Mouse (Mus musculus) embryonic facial prominence, embryonic 15.5 days (tissue): ENCODE measurements around the gene Tmem128. TPM values are rescaled to one million over a fixed set of nuclear protein-coding genes. Genes with fewer than 3 reads are reported as not detected.

Source experiments
- ATAC-seq: fragments of 200-750 bp; cut with Nextera tagmentation; 2 replicates; pipeline ENCODE4 v1.8.0; 2017; ENCODE audit warnings: low read depth, moderate TSS enrichment; ENCODE audit not compliant: insufficient number of reproducible peaks, low FRiP score, low TSS enrichment
- H3K27ac ChIP-seq: fragments of 300-500 bp; sonication (generic); replicated peaks from 2 replicates; pipeline ENCODE4 v1.5.1; 2015; ENCODE audit warnings: mild to moderate bottlenecking, inconsistent platforms
- H3K27me3 ChIP-seq: fragments of 300-500 bp; sonication (generic); 2 replicates; pipeline ENCODE4 v1.6.1; 2015; ENCODE audit warnings: inconsistent platforms
- H3K36me3 ChIP-seq: fragments of 300-500 bp; sonication (generic); 2 replicates; pipeline ENCODE4 v1.6.1; 2015; ENCODE audit warnings: mild to moderate bottlenecking, inconsistent platforms
- H3K4me1 ChIP-seq: fragments of 300-500 bp; sonication (generic); 2 replicates; pipeline ENCODE4 v1.6.1; 2015; ENCODE audit warnings: inconsistent platforms
- H3K4me2 ChIP-seq: fragments of 300-500 bp; sonication (generic); replicated peaks from 2 replicates; pipeline ENCODE4 v1.6.1; 2015; ENCODE audit warnings: mild to moderate bottlenecking, inconsistent platforms
- H3K4me3 ChIP-seq: fragments of 300-500 bp; sonication (generic); replicated peaks from 2 replicates; pipeline ENCODE4 v1.5.1; 2015; ENCODE audit warnings: mild to moderate bottlenecking, inconsistent platforms
- H3K9ac ChIP-seq: fragments of 300-500 bp; sonication (generic); 2 replicates; pipeline ENCODE4 v1.6.1; 2015; ENCODE audit warnings: inconsistent platforms
- H3K9me3 ChIP-seq: fragments of 300-500 bp; sonication (generic); replicated peaks from 2 replicates; pipeline ENCODE4 v1.6.1; 2016; ENCODE audit warnings: inconsistent platforms
- WGBS: fragments of 180-500 bp; shearing (Covaris S2); methylation state at CpG from one replicate; pipeline ENCODE4 v1.1.7; 2015; 5-methylcytosine and 5-hydroxymethylcytosine counted together
- polyA plus RNA-seq: library from polyadenylated mRNA; unstranded; fragments of >200 nt; fragmentation: Nextera tagmentation; extraction: Ambion mirVana; gene quantifications from 2 replicates; pipeline ENCODE4 v1.2.1, GENCODE M21; 2015

Tmem128 gene
- polyA plus RNA-seq, 1 experiment from 2014 or later: 67.8 TPM

GRCm38 (mm10) chr5:38255644-38256043 lies 4.3 kb upstream of the Tmem128 start:
- no peaks in the 10 kb centered on the region for H3K9me3 ChIP-seq
- H3K36me3 ChIP-seq: no peaks in the 10 kb centered on the region
- no peak overlapping the region for H3K4me2 ChIP-seq
- H3K4me1 ChIP-seq: peaks cover under 1% of the 10 kb centered on the region; the same call in 1 of the 2 replicates
- ATAC-seq: no peak
- H3K4me3 ChIP-seq: no peak overlapping the region
- no peak overlapping the region for H3K9ac ChIP-seq
- no peaks in the 10 kb centered on the region for H3K27me3 ChIP-seq
- WGBS: 75% methylated on average over 3 of the region's 3 CpGs
- no peak overlapping the region for H3K27ac ChIP-seq

- Histone ChIP-seq H3K9me3 (no peaks in the 10 kb centered on the region), H3K27ac (no peak overlapping the region), H3K4me1 (peaks cover 8% of the 10 kb centered on the region; the same call in 1 of the 2 replicates), H3K9ac (no peak overlapping the region), H3K27me3 (no peaks in the 10 kb centered on the region), H3K36me3 (no peaks in the 10 kb centered on the region), H3K4me3 (no peak overlapping the region), H3K4me2 (no peak overlapping the region)
- WGBS: 89% methylated on average over 1 of the region's 1 CpGs
- no peak for ATAC-seq
Observed at GRCm38 (mm10) chr5:38256551-38256950, 3.4 kb upstream of the Tmem128 start.

- Histone ChIP-seq H3K4me3 (no peak overlapping the region), H3K36me3 (peaks cover 10% of the 10 kb centered on the region), H3K9ac (no peak overlapping the region), H3K4me1 (peaks cover 8% of the 10 kb centered on the region; the same call in 1 of the 2 replicates), H3K4me2 (no peak overlapping the region), H3K9me3 (no peaks in the 10 kb centered on the region), H3K27ac (no peak overlapping the region), H3K27me3 (no peaks in the 10 kb centered on the region)
- 38% methylated on average over 8 of the region's 8 CpGs for WGBS
- ATAC-seq: no peak
Observed at GRCm38 (mm10) chr5:38258034-38258772, 1.8 kb upstream of the Tmem128 start.

GRCm38 (mm10) chr5:38258773-38259146 lies 1.2 kb upstream of the Tmem128 start:
- no peak for ATAC-seq
- WGBS: 78% methylated on average over 5 of the region's 5 CpGs
- Histone ChIP-seq H3K36me3 (peaks cover 15% of the 10 kb centered on the region), H3K9me3 (no peaks in the 10 kb centered on the region), H3K4me2 (no peak overlapping the region), H3K27me3 (no peaks in the 10 kb centered on the region), H3K9ac (no peak overlapping the region), H3K27ac (no peak overlapping the region), H3K4me1 (peaks cover 8% of the 10 kb centered on the region; the same call in 1 of the 2 replicates), H3K4me3 (no peak overlapping the region)

- Histone ChIP-seq H3K9me3 (no peaks in the 10 kb centered on the region), H3K27me3 (no peaks in the 10 kb centered on the region), H3K27ac (peak overlapping the region; percentile 91), H3K4me2 (peak overlapping the region; percentile 60), H3K4me3 (peak overlapping the region; percentile 89), H3K9ac (peak overlapping the region; percentile 78), H3K36me3 (peaks cover 23% of the 10 kb centered on the region), H3K4me1 (peaks cover 8% of the 10 kb centered on the region; the same call in 1 of the 2 replicates)
- 41% methylated on average over 9 of the region's 9 CpGs for WGBS
- no peak for ATAC-seq
Observed at GRCm38 (mm10) chr5:38259455-38260106, 404 bp upstream of the Tmem128 start.

- no peaks in the 10 kb centered on the region for H3K9me3 ChIP-seq
- no peak overlapping the region for H3K4me3 ChIP-seq
- no peak overlapping the region for H3K27ac ChIP-seq
- H3K36me3 ChIP-seq: peaks cover 41% of the 10 kb centered on the region
- H3K4me1 ChIP-seq: peaks cover under 1% of the 10 kb centered on the region; the same call in 1 of the 2 replicates
- H3K27me3 ChIP-seq: peaks cover 22% of the 10 kb centered on the region
- H3K4me2 ChIP-seq: no peak overlapping the region
- H3K9ac ChIP-seq: no peak overlapping the region
- no peak for ATAC-seq
- WGBS: 85% methylated on average over 3 of the region's 3 CpGs
Observed at GRCm38 (mm10) chr5:38270942-38271341, 11.0 kb downstream of the Tmem128 start.

- H3K27ac ChIP-seq: no peak overlapping the region
- WGBS: 86% methylated on average over 4 of the region's 4 CpGs
- ATAC-seq: no peak
- peaks cover 49% of the 10 kb centered on the region for H3K27me3 ChIP-seq
- no peak overlapping the region for H3K9ac ChIP-seq
- peaks cover 23% of the 10 kb centered on the region for H3K36me3 ChIP-seq
- H3K4me2 ChIP-seq: no peak overlapping the region
- peaks cover 20% of the 10 kb centered on the region for H3K4me1 ChIP-seq
- no peak overlapping the region for H3K4me3 ChIP-seq
- H3K9me3 ChIP-seq: no peaks in the 10 kb centered on the region
Observed at GRCm38 (mm10) chr5:38273831-38274230, 13.8 kb downstream of the Tmem128 start.

GRCm38 (mm10) chr5:38275771-38276170 lies 15.8 kb downstream of the Tmem128 start, which contains the start of gene Otop1:
Gene Otop1, plus strand, starts transcription at chr5:38275972.
- Histone ChIP-seq H3K9ac (no peak within 1 kb of the TSS), H3K9me3 (no peaks in the 10 kb centered on the region), H3K27me3 (peaks cover 65% of the 10 kb centered on the region), H3K4me1 (peaks cover 20% of the 10 kb centered on the region), H3K36me3 (0 out of 2 replicates have a peak, but pooled peaks cover 9% of the 10 kb centered on the region), H3K27ac (no peak within 1 kb of the TSS), H3K4me2 (peak within 1 kb of the TSS; percentile 52; the same call in 1 of the 2 replicates), H3K4me3 (peak within 1 kb of the TSS; percentile 32; the same call in 1 of the 2 replicates)
- ATAC-seq: no peak
- WGBS: 9% methylated on average over 4 of the region's 4 CpGs

GRCm38 (mm10) chr5:38276451-38276850 lies 16.5 kb downstream of the Tmem128 start:
- Histone ChIP-seq H3K9ac (no peak overlapping the region), H3K4me3 (peak overlapping the region; percentile 32; the same call in 1 of the 2 replicates), H3K4me1 (peaks cover 20% of the 10 kb centered on the region), H3K4me2 (peak overlapping the region; percentile 52; the same call in 1 of the 2 replicates), H3K36me3 (0 out of 2 replicates have a peak, but pooled peaks cover 2% of the 10 kb centered on the region), H3K27ac (no peak overlapping the region), H3K9me3 (no peaks in the 10 kb centered on the region), H3K27me3 (peaks cover 66% of the 10 kb centered on the region)
- WGBS: 1% methylated on average over 19 of the region's 19 CpGs
- ATAC-seq: no peak

- no peak overlapping the region for H3K9ac ChIP-seq
- no peaks in the 10 kb centered on the region for H3K36me3 ChIP-seq
- H3K9me3 ChIP-seq: no peaks in the 10 kb centered on the region
- H3K4me3 ChIP-seq: peak overlapping the region; percentile 32
- H3K4me1 ChIP-seq: peaks cover 20% of the 10 kb centered on the region
- 1% methylated on average over 64 of the region's 65 CpGs for WGBS
- peak overlapping the region; percentile 52 for H3K4me2 ChIP-seq
- no peak overlapping the region for H3K27ac ChIP-seq
- peaks cover 66% of the 10 kb centered on the region for H3K27me3 ChIP-seq
- 0 out of 2 replicates have a peak, but pooled peaks have one; percentile 21 for ATAC-seq
Observed at GRCm38 (mm10) chr5:38277098-38277866, 17.3 kb downstream of the Tmem128 start.
